Mouse (Mus musculus) cortical plate, adult 2 months (tissue): ENCODE measurements around the gene Slc16a10.

ENCODE experiments used
- CTCF ChIP-seq: fragments of 200-500 bp; IDR thresholded peaks from 2 replicates; pipeline ENCODE4 v1.5.1; 2011; ENCODE audit warnings: mild to moderate bottlenecking, control low read depth, low read length; ENCODE audit not compliant: insufficient read depth; ENCODE audit errors: extremely low read depth
- POLR2A ChIP-seq: fragments of 200-500 bp; IDR thresholded peaks from 2 replicates; pipeline ENCODE4 v1.6.1; 2011; ENCODE audit warnings: mild to moderate bottlenecking, low read length, control low read depth; ENCODE audit not compliant: insufficient read depth; ENCODE audit errors: extremely low read depth

- TF ChIP-seq CTCF (no peak), POLR2A (no peak)
Observed at GRCm38 (mm10) chr10:40151852-40152549, 9.9 kb upstream of the Slc16a10 start.
